Mouse (Mus musculus): ENCODE data around the gene Tbc1d7.

DNA sequence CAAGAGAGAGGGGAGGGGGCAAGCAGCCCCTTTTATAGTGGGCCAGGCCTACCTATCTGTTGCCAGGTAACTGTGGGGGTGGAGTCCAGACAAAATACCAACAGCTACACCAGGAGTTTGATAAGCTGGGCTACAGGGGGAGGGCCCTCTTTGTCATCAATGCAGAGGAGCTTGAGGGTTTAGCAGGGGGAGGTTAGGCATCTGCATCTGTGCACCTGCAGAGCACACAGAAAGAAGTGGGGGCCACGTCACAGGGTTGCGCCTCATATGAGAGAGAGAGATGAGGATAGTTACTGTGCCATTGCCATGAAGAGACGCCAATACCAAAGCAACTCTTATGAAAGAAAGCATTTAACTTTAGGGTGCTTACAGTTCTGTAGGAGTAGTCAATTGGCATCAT lies 5.4 kb upstream of the Tbc1d7 start:
- TF ChIP-seq CTCF (IDR thresholded peaks at IDR 0.05; ENCODE audit: insufficient read depth, low read length): no peak
- no peak for TF ChIP-seq POLR2A (IDR thresholded peaks at IDR 0.05; ENCODE audit: borderline replicate concordance, extremely low read depth, low read depth, low read length)
